Mouse (Mus musculus) forebrain, embryonic 15.5 days (tissue): ENCODE measurements around the gene Diablo. TPM values are rescaled to one million over a fixed set of nuclear protein-coding genes. Genes with fewer than 3 reads are reported as not detected.
"Not testable (repeated sequence)": the region's sequence is repeated elsewhere in the genome, so short reads cannot be mapped to it uniquely, and the experiment has no call there.

Experiments
- ATAC-seq: fragments of 200-750 bp; cut with Nextera tagmentation; replicated peaks from 2 replicates; pipeline ENCODE4 v1.8.0; 2017; ENCODE audit warnings: mild to moderate bottlenecking, moderate TSS enrichment, moderate library complexity
- H3K27ac ChIP-seq: fragments of 300-500 bp; sonication (generic); replicated peaks from 2 replicates; pipeline ENCODE4 v1.5.1; 2015; ENCODE audit warnings: mild to moderate bottlenecking, inconsistent platforms
- H3K27me3 ChIP-seq: fragments of 300-500 bp; sonication (generic); 2 replicates; pipeline ENCODE4 v1.6.1; 2015; ENCODE audit warnings: inconsistent platforms
- H3K36me3 ChIP-seq: fragments of 300-500 bp; sonication (generic); 2 replicates; pipeline ENCODE4 v1.6.1; 2015; ENCODE audit warnings: mild to moderate bottlenecking, inconsistent platforms
- H3K4me1 ChIP-seq: fragments of 300-500 bp; sonication (generic); 2 replicates; pipeline ENCODE4 v1.6.1; 2015; ENCODE audit warnings: inconsistent platforms
- H3K4me2 ChIP-seq: fragments of 300-500 bp; sonication (generic); replicated peaks from 2 replicates; pipeline ENCODE4 v1.6.1; 2015; ENCODE audit warnings: mild to moderate bottlenecking, inconsistent platforms
- H3K4me3 ChIP-seq: fragments of 300-500 bp; sonication (generic); 2 replicates; pipeline ENCODE4 v1.5.1; 2015; ENCODE audit warnings: mild to moderate bottlenecking, inconsistent platforms
- H3K9ac ChIP-seq: fragments of 300-500 bp; sonication (generic); replicated peaks from 2 replicates; pipeline ENCODE4 v1.6.1; 2015; ENCODE audit warnings: mild to moderate bottlenecking, inconsistent platforms
- H3K9me3 ChIP-seq: fragments of 300-500 bp; sonication (generic); 2 replicates; pipeline ENCODE4 v1.6.1; 2016; ENCODE audit warnings: inconsistent platforms
- WGBS: fragments of 180-500 bp; shearing (Covaris S2); methylation state at CpG from one replicate; pipeline ENCODE4 v1.1.7; 2015; ENCODE audit warnings: mixed read lengths; 5-methylcytosine and 5-hydroxymethylcytosine counted together
- polyA plus RNA-seq: library from polyadenylated mRNA; unstranded; fragments of >200 nt; fragmentation: Nextera tagmentation; extraction: Ambion mirVana; gene quantifications from 2 replicates; pipeline ENCODE4 v1.2.1, GENCODE M21; 2015

The Diablo gene
- polyA plus RNA-seq, 1 experiment from 2014 or later, result 119 TPM

- Histone ChIP-seq H3K4me1 (peaks cover 28% of the 10 kb centered on the region), H3K9ac (peak overlapping the region; percentile 57), H3K27me3 (no peaks in the 10 kb centered on the region), H3K4me3 (peak overlapping the region; percentile 81), H3K9me3 (no peaks in the 10 kb centered on the region), H3K27ac (peak overlapping the region; percentile 85), H3K4me2 (peak overlapping the region; percentile 91), H3K36me3 (peaks cover 17% of the 10 kb centered on the region)
- WGBS, result under 1% methylated on average over 24 of the region's 27 CpGs
- peak; percentile 88 for ATAC-seq
These were observed 396 bp upstream of the Diablo start for GRCm38 (mm10) chr5:123524393-123524750.

- peaks cover 22% of the 10 kb centered on the region for H3K36me3 ChIP-seq
- no peak overlapping the region for H3K27ac ChIP-seq
- no peak overlapping the region for H3K9ac ChIP-seq
- H3K9me3 ChIP-seq, result no peaks in the 10 kb centered on the region
- no peaks in the 10 kb centered on the region for H3K27me3 ChIP-seq
- peaks cover 28% of the 10 kb centered on the region for H3K4me1 ChIP-seq
- H3K4me3 ChIP-seq, result no peak overlapping the region
- no peak for ATAC-seq
- WGBS, result 92% methylated on average over 1 of the region's 1 CpGs
- no peak overlapping the region for H3K4me2 ChIP-seq
These were observed 1.8 kb downstream of the Diablo start for GRCm38 (mm10) chr5:123522166-123522565.

- no peak overlapping the region for H3K4me2 ChIP-seq
- H3K27me3 ChIP-seq, result no peaks in the 10 kb centered on the region
- ATAC-seq, result no peak
- peaks cover 23% of the 10 kb centered on the region for H3K36me3 ChIP-seq
- H3K9ac ChIP-seq, result no peak overlapping the region
- no peak overlapping the region for H3K27ac ChIP-seq
- no peak overlapping the region for H3K4me3 ChIP-seq
- WGBS, result 100% methylated on average over 1 of the region's 1 CpGs
- H3K9me3 ChIP-seq, result no peaks in the 10 kb centered on the region
- peaks cover 28% of the 10 kb centered on the region for H3K4me1 ChIP-seq
These were observed 2.4 kb downstream of the Diablo start for GRCm38 (mm10) chr5:123521621-123522020.

DNA sequence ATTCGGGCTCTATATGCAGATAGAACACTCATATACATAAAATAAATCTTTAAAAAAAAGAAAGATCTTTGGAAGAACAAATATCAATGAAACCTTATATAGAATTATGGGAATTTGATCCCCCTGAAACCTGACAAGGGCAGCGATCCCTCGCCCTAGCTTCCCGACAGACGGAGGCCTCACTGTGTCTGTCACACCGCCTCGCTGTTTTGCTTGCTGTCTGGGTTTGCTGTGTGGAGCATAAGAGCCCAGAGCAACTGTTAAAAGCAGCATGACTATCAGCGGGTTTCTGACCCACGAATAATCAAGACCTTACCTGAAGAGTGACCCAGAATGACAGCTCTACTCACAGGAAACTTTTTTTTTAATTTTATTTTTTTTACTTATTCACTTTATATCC lies 3.3 kb downstream of the Diablo start:
- WGBS, result 89% methylated on average over 9 of the region's 9 CpGs
- no peak overlapping the region for H3K4me3 ChIP-seq
- H3K36me3 ChIP-seq, result peaks cover 33% of the 10 kb centered on the region
- no peak overlapping the region for H3K27ac ChIP-seq
- no peak overlapping the region for H3K9ac ChIP-seq
- H3K27me3 ChIP-seq, result no peaks in the 10 kb centered on the region
- no peak overlapping the region for H3K4me2 ChIP-seq
- no peak for ATAC-seq
- peaks cover 28% of the 10 kb centered on the region for H3K4me1 ChIP-seq
- no peaks in the 10 kb centered on the region for H3K9me3 ChIP-seq

- Histone ChIP-seq H3K27me3 (no peaks in the 10 kb centered on the region), H3K27ac (no peak overlapping the region), H3K9me3 (no peaks in the 10 kb centered on the region), H3K4me1 (no peaks in the 10 kb centered on the region), H3K9ac (no peak overlapping the region), H3K36me3 (peaks cover 40% of the 10 kb centered on the region), H3K4me2 (no peak overlapping the region), H3K4me3 (no peak overlapping the region)
- no peak for ATAC-seq
- 94% methylated on average over 5 of the region's 5 CpGs for WGBS
These were observed 9.1 kb downstream of the Diablo start for GRCm38 (mm10) chr5:123514871-123515270.

DNA sequence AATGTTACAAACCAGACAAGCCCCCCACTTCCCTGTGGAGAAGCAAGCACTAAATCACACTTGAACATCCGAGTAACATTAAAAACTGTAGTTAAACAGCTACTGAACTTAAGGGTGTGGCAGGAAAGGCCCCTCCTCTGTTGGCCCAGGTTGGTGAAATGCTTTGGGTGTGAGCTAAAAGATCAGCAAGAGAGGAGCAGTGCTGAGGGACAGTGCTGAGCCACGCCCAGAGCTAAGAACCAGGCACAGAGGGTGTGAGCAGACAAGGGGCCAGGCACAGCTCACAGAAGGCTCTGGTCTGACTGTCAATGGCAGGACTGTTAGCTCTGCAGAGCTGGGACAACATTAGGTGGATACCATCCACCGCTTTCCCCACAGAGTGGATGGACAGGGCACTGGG lies 11.9 kb downstream of the Diablo start:
- no peak overlapping the region for H3K9ac ChIP-seq
- no peak for ATAC-seq
- H3K9me3 ChIP-seq, result no peaks in the 10 kb centered on the region
- 84% methylated on average over 3 of the region's 3 CpGs for WGBS
- no peak overlapping the region for H3K4me2 ChIP-seq
- H3K4me3 ChIP-seq, result no peak overlapping the region
- H3K27me3 ChIP-seq, result no peaks in the 10 kb centered on the region
- H3K27ac ChIP-seq, result no peak overlapping the region
- peaks cover 22% of the 10 kb centered on the region for H3K36me3 ChIP-seq
- peaks cover 18% of the 10 kb centered on the region for H3K4me1 ChIP-seq

- peaks cover 18% of the 10 kb centered on the region for H3K4me1 ChIP-seq
- not testable (repeated sequence) for H3K27me3 ChIP-seq, H3K27ac ChIP-seq, H3K9me3 ChIP-seq, H3K9ac ChIP-seq, H3K4me2 ChIP-seq, ATAC-seq, H3K4me3 ChIP-seq
- peaks cover 15% of the 10 kb centered on the region for H3K36me3 ChIP-seq
- 74% methylated on average over 3 of the region's 3 CpGs for WGBS
These were observed 12.6 kb downstream of the Diablo start for GRCm38 (mm10) chr5:123511426-123511825.

- H3K4me1 ChIP-seq, result peaks cover 18% of the 10 kb centered on the region
- H3K27me3 ChIP-seq, result no peaks in the 10 kb centered on the region
- 87% methylated on average over 5 of the region's 5 CpGs for WGBS
- no peaks in the 10 kb centered on the region for H3K9me3 ChIP-seq
- ATAC-seq, result no peak
- peaks cover 2% of the 10 kb centered on the region for H3K36me3 ChIP-seq
- H3K4me3 ChIP-seq, result 0 out of 2 replicates have a peak within 1 kb of the TSS, but pooled peaks have one; percentile 90
- peak within 1 kb of the TSS; percentile 87; the same call in 1 of the 2 replicates for H3K4me2 ChIP-seq
- no peak within 1 kb of the TSS for H3K27ac ChIP-seq
- no peak within 1 kb of the TSS for H3K9ac ChIP-seq
These were observed 13.8 kb downstream of the Diablo start, which contains the start of gene B3gnt4 for GRCm38 (mm10) chr5:123510160-123510559. TSS of gene B3gnt4 (plus strand) at chr5:123510460.

DNA sequence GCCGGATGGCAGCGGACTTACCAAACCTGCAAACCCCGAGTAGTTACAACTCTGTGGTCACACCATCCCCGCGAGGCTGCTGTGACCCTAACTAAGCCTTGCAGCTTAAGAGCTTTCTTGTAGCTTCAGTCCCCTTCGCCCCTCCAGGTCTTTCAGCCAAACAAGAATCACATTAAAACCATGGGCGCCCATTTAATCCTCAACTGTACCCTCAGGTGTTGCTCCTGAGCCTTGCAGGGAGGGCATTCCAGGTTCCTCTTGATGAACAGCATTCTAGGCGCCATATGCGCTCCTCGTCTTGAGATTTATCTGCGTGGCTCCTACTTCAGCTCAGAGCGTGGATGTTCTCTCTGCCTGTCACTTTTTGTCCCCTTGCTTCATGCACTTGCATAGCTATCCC lies 15.1 kb downstream of the Diablo start:
- Histone ChIP-seq H3K36me3 (peaks cover 2% of the 10 kb centered on the region), H3K9me3 (no peaks in the 10 kb centered on the region), H3K4me3 (peak overlapping the region; percentile 90), H3K4me2 (peak overlapping the region; percentile 87), H3K4me1 (peaks cover 18% of the 10 kb centered on the region), H3K27ac (no peak overlapping the region), H3K9ac (peak overlapping the region; percentile 79), H3K27me3 (no peaks in the 10 kb centered on the region)
- WGBS, result 4% methylated on average over 12 of the region's 12 CpGs
- ATAC-seq, result no peak

GRCm38 (mm10) chr5:123507936-123508723 lies 15.8 kb downstream of the Diablo start:
- Histone ChIP-seq H3K4me2 (peak overlapping the region; percentile 87), H3K9me3 (no peaks in the 10 kb centered on the region), H3K36me3 (peaks cover 2% of the 10 kb centered on the region), H3K27me3 (no peaks in the 10 kb centered on the region), H3K4me3 (peak overlapping the region; percentile 90), H3K4me1 (peaks cover 18% of the 10 kb centered on the region), H3K9ac (peak overlapping the region; percentile 79), H3K27ac (0 out of 2 replicates have a peak overlapping the region, but pooled peaks have one; percentile 21)
- WGBS, result under 1% methylated on average over 59 of the region's 59 CpGs
- peak; percentile 87 for ATAC-seq

DNA sequence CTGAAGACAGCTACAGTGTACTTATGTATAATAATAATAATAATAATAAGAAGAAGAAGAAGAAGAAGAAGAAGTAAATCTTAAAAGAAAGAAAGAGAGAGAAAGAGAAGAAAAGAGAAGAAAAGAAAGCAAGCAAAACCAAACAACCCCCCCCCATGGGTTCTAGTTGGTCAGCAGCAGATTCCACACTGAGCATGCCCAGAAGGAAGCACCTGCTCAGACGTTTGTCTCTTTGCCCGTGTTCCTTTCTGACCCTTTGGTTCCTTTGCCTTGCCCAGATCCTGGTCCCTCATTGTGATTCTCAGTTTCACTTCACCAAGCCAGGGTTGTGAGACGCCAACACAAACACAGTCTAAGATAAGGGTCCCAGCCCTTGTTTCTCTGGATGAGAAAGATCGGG lies 22.0 kb downstream of the Diablo start:
- no peak overlapping the region for H3K27ac ChIP-seq
- H3K4me1 ChIP-seq, result peaks cover 11% of the 10 kb centered on the region
- WGBS, result 73% methylated on average over 4 of the region's 4 CpGs
- H3K4me3 ChIP-seq, result no peak overlapping the region
- no peak for ATAC-seq
- no peaks in the 10 kb centered on the region for H3K9me3 ChIP-seq
- H3K4me2 ChIP-seq, result no peak overlapping the region
- no peaks in the 10 kb centered on the region for H3K27me3 ChIP-seq
- no peaks in the 10 kb centered on the region for H3K36me3 ChIP-seq
- H3K9ac ChIP-seq, result no peak overlapping the region

DNA sequence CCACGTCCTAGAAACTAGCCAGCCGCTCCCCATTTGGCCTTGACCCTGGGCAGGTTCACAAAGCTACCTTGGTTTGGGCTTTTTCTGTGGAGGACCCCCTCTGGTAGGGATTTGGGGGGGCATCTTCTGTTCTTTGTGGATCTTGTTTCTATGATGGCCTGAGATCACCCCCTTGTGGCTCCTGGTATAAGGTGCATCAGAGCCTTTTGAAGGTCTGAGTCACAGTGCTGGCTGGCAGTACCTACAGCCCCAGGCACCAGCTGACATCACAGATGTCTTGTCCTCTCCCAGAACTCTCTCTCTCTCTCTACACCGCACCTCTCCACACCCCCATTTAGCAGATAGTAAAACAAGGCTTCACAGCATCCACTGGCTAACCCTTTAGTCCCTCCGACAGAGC lies 24.3 kb downstream of the Diablo start:
- 52% methylated on average over 4 of the region's 4 CpGs for whole genome bisulfite sequencing
- Histone ChIP-seq H3K4me3 (no peak overlapping the region), H3K9me3 (no peaks in the 10 kb centered on the region), H3K4me2 (no peak overlapping the region), H3K36me3 (no peaks in the 10 kb centered on the region), H3K9ac (no peak overlapping the region), H3K4me1 (peaks cover 11% of the 10 kb centered on the region), H3K27me3 (no peaks in the 10 kb centered on the region), H3K27ac (no peak overlapping the region)
- ATAC-seq, result no peak

- no peak for ATAC-seq
- Histone ChIP-seq H3K9me3 (no peaks in the 10 kb centered on the region), H3K9ac (no peak overlapping the region), H3K27ac (no peak overlapping the region), H3K4me1 (peaks cover 5% of the 10 kb centered on the region), H3K27me3 (no peaks in the 10 kb centered on the region), H3K4me3 (no peak overlapping the region), H3K36me3 (no peaks in the 10 kb centered on the region), H3K4me2 (no peak overlapping the region)
- WGBS, result 75% methylated on average over 9 of the region's 9 CpGs
These were observed 34.0 kb downstream of the Diablo start for GRCm38 (mm10) chr5:123489935-123490334.
